Mouse (Mus musculus): ENCODE measurements at regions not wholly inside any gene's neighbourhood (a gene's known extent, or its start where the extent isn't known, plus 50 kb on each side); places are given as distances from the start of the nearest gene placed in this dataset.

GRCm38 (mm10) chr8:92132949-92133348, 224.5 kb upstream of the Irx5 start:
- DNase-seq (ENCODE audit: low spot score), result no peak

GRCm38 (mm10) chr8:92132526-92132925, 224.9 kb upstream of the Irx5 start:
- no peak for DNase-seq (ENCODE audit: low spot score)

GRCm38 (mm10) chr8:92130025-92130557, 227.3 kb upstream of the Irx5 start:
- DNase-seq (ENCODE audit: low spot score), result no peak

GRCm38 (mm10) chr8:92129241-92130015, 228.0 kb upstream of the Irx5 start:
- no peak for DNase-seq (ENCODE audit: low spot score)

GRCm38 (mm10) chr8:92125631-92126030, 231.8 kb upstream of the Irx5 start:
- no peak for DNase-seq (ENCODE audit: low spot score)

- peak; percentile 49 for DNase-seq (ENCODE audit: low spot score)
Observed at GRCm38 (mm10) chr8:92121296-92121695, 236.1 kb upstream of the Irx5 start.

GRCm38 (mm10) chr8:92115479-92116267, 241.8 kb upstream of the Irx5 start:
- peak; percentile 39 for DNase-seq (ENCODE audit: low spot score)

- peak; percentile 49 for DNase-seq (ENCODE audit: low spot score)
Observed at GRCm38 (mm10) chr8:92114311-92115275, 242.8 kb upstream of the Irx5 start.

GRCm38 (mm10) chr8:92113901-92114300, 243.5 kb upstream of the Irx5 start:
- peak; percentile 76 for DNase-seq (ENCODE audit: low spot score)

GRCm38 (mm10) chr8:92113386-92113785, 244.0 kb upstream of the Irx5 start:
- DNase-seq (ENCODE audit: low spot score), result peak; percentile 59

GRCm38 (mm10) chr8:92104561-92104960, 252.9 kb upstream of the Irx5 start:
- DNase-seq (ENCODE audit: low spot score), result no peak

GRCm38 (mm10) chr8:92102521-92102920, 254.9 kb upstream of the Irx5 start:
- no peak for DNase-seq (ENCODE audit: low spot score)

GRCm38 (mm10) chr8:92095276-92095675, 262.1 kb upstream of the Irx5 start:
- DNase-seq (ENCODE audit: low spot score), result no peak

- DNase-seq (ENCODE audit: low spot score), result no peak
Observed at GRCm38 (mm10) chr8:92084124-92084523, 273.3 kb upstream of the Irx5 start.

- no peak for DNase-seq (ENCODE audit: low spot score)
Observed at GRCm38 (mm10) chr8:92081900-92082299, 275.5 kb upstream of the Irx5 start.

- no peak for DNase-seq (ENCODE audit: low spot score)
Observed at GRCm38 (mm10) chr8:92080852-92081251, 276.6 kb upstream of the Irx5 start.

- no peak for DNase-seq (ENCODE audit: low spot score)
Observed at GRCm38 (mm10) chr8:92077611-92078010, 275.7 kb upstream of the Irx3 start.

- no peak for DNase-seq (ENCODE audit: low spot score)
Observed at GRCm38 (mm10) chr8:92072254-92072615, 270.4 kb upstream of the Irx3 start.

GRCm38 (mm10) chr8:92071305-92072253, 269.7 kb upstream of the Irx3 start:
- peak; percentile 27 for DNase-seq (ENCODE audit: low spot score)

GRCm38 (mm10) chr8:92070704-92071103, 268.8 kb upstream of the Irx3 start:
- peak; percentile 16 for DNase-seq (ENCODE audit: low spot score)

- peak; percentile 16 for DNase-seq (ENCODE audit: low spot score)
Observed at GRCm38 (mm10) chr8:92066435-92066834, 264.6 kb upstream of the Irx3 start.
